Mouse (Mus musculus) kidney, adult 2 months (tissue): ENCODE measurements around the gene Plxna4. TPM values are rescaled to one million over a fixed set of nuclear protein-coding genes. Genes with fewer than 3 reads are reported as not detected.

ENCODE experiments used
- DNase-seq: peaks from one replicate; pipeline ENCODE4 v3.0.0; 2021
- H3K27ac ChIP-seq: fragments of 200-500 bp; 2 replicates; pipeline ENCODE4 v1.5.1; 2012; ENCODE audit warnings: low read depth, low read length, control low read depth, inconsistent platforms; ENCODE audit not compliant: insufficient read depth
- H3K27me3 ChIP-seq: fragments of 200-500 bp; replicated peaks from 2 replicates; pipeline ENCODE4 v1.6.1; 2012; ENCODE audit warnings: mild to moderate bottlenecking, moderate library complexity, low read length, inconsistent platforms; ENCODE audit not compliant: control insufficient read depth, insufficient read depth
- H3K36me3 ChIP-seq: fragments of 200-500 bp; 2 replicates; pipeline ENCODE4 v1.6.1; 2012; ENCODE audit warnings: mild to moderate bottlenecking, moderate library complexity, low read length, inconsistent platforms; ENCODE audit not compliant: control insufficient read depth, insufficient read depth
- H3K4me1 ChIP-seq: fragments of 200-500 bp; 2 replicates; pipeline ENCODE4 v1.6.1; 2011; ENCODE audit warnings: low read length; ENCODE audit not compliant: control insufficient read depth, insufficient read depth
- H3K4me3 ChIP-seq: fragments of 200-500 bp; 2 replicates; pipeline ENCODE4 v1.5.1; 2011; ENCODE audit warnings: mild to moderate bottlenecking, low read depth, low read length, control low read depth; ENCODE audit not compliant: insufficient read depth
- CTCF ChIP-seq: fragments of 200-500 bp; conservative IDR thresholded peaks from 2 replicates; pipeline ENCODE4 v1.5.1; 2011; ENCODE audit warnings: low read depth, mild to moderate bottlenecking, control low read depth, low read length, moderate library complexity, mixed read lengths; ENCODE audit not compliant: insufficient read depth, insufficient read length
- POLR2A ChIP-seq: fragments of 200-500 bp; IDR thresholded peaks from one replicate; pipeline ENCODE4 v1.6.1; 2011; ENCODE audit warnings: low read depth, low read length, control low read depth
- WGBS: fragments of 180-500 bp; shearing (Covaris S2); methylation state at CpG from one replicate; pipeline ENCODE4 v1.1.7; 2018; 5-methylcytosine and 5-hydroxymethylcytosine counted together
- polyA plus RNA-seq: library from polyadenylated mRNA; depleted of rRNA; stranded (reverse); fragments of >200 nt; gene quantifications from 2 replicates; pipeline ENCODE4 v1.2.3, GENCODE M21; 2012

Plxna4 gene
- polyA plus RNA-seq, 1 experiment, result 1.8 TPM

GRCm38 (mm10) chr6:32495532-32495931, 92.5 kb downstream of the Plxna4 start:
- Histone ChIP-seq H3K4me3 (no peak overlapping the region), H3K27me3 (no peaks in the 10 kb centered on the region), H3K4me1 (no peaks in the 10 kb centered on the region), H3K36me3 (no peaks in the 10 kb centered on the region), H3K27ac (no peak overlapping the region)
- no peak for DNase-seq
- 95% methylated on average over 2 of the region's 2 CpGs for WGBS
- TF ChIP-seq POLR2A (no peak), CTCF (no peak)

- no peaks in the 10 kb centered on the region for H3K4me1 ChIP-seq
- TF ChIP-seq CTCF (no peak), POLR2A (no peak)
- H3K27ac ChIP-seq, result no peak overlapping the region
- 21% methylated on average over 5 of the region's 5 CpGs for WGBS
- H3K27me3 ChIP-seq, result no peaks in the 10 kb centered on the region
- peak; percentile 58 for DNase-seq
- H3K36me3 ChIP-seq, result no peaks in the 10 kb centered on the region
- no peak overlapping the region for H3K4me3 ChIP-seq
Measured at GRCm38 (mm10) chr6:32493557-32493956, 94.4 kb downstream of the Plxna4 start.

DNA sequence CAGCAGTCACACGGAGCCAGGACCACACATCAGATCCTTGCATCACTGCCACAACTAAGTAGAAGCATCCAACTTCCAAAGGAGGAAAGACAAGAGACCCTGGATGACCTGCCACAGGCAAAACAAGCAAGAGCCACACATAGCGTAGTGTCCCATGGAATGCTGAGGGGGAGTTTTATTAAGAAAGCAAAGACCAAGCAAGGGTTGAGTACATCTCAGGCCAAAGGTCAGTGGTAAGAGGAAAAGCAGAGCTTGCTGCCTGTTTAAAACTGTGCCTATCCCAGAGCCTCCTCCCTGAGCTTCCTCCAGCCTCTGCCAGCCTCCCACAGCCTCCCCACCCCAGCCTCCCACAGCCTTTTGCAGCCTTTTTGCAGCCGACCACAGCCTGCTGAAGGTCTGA, 100.9 kb downstream of the Plxna4 start:
- DNase-seq, result no peak
- WGBS, result 46% methylated on average over 3 of the region's 3 CpGs
- H3K27me3 ChIP-seq, result no peaks in the 10 kb centered on the region
- TF ChIP-seq CTCF, result no peak
- H3K36me3 ChIP-seq, result no peaks in the 10 kb centered on the region
- H3K27ac ChIP-seq, result no peak overlapping the region
- H3K4me1 ChIP-seq, result no peaks in the 10 kb centered on the region
- H3K4me3 ChIP-seq, result no peak overlapping the region

DNA sequence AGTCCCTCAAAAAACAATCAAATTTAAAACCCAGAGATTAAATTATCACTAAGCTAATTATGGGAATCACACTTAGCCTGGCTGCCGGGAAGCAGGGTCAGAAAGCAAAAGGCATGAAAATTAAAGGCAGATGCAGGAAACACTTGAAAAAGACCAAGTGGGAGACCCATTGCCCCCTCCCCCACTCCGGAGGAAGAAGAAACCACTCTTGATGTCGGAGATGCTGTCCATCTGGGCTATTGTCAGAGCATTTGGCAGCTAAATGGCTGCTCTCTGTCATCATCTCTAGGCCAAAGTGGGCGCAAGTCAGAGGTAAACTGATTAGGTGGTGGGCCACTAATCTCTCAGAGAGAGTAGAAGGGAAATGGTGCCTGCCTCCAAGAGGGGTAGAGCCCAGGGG, 105.5 kb downstream of the Plxna4 start:
- TF ChIP-seq POLR2A (no peak), CTCF (no peak)
- Histone ChIP-seq H3K27ac (no peak overlapping the region), H3K36me3 (no peaks in the 10 kb centered on the region), H3K4me1 (no peaks in the 10 kb centered on the region), H3K4me3 (no peak overlapping the region), H3K27me3 (no peaks in the 10 kb centered on the region)
- 60% methylated on average over 4 of the region's 4 CpGs for WGBS
- no peak for DNase-seq

- peak; percentile 65 for DNase-seq
- Histone ChIP-seq H3K4me3 (no peak overlapping the region), H3K27ac (peak overlapping the region; percentile 12), H3K36me3 (no peaks in the 10 kb centered on the region), H3K4me1 (no peaks in the 10 kb centered on the region), H3K27me3 (no peaks in the 10 kb centered on the region)
- 63% methylated on average over 1 of the region's 1 CpGs for WGBS
- TF ChIP-seq POLR2A, result no peak
- no peak for TF ChIP-seq CTCF
Measured at GRCm38 (mm10) chr6:32480741-32481140, 107.3 kb downstream of the Plxna4 start.

DNA sequence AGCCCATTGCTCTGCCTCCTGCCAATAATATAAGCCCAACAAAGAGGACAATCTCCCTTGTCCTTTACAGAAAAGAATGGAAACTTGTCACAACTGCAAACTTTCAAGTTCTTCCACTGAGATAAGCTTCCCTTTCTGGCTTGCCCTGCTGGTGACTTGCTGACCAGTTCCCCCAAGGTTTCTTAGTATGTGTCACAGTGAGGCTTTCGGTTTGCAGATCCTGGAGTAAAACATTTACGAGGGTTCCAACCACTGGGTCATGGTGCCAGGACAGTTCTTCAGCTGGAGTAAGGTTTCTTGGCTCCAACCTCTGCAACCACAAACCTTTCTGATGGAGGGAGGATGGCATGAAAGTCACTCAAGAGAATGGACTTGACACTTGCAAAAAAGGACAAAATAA, 108.2 kb downstream of the Plxna4 start:
- TF ChIP-seq CTCF, result no peak
- no peak for TF ChIP-seq POLR2A
- Histone ChIP-seq H3K36me3 (no peaks in the 10 kb centered on the region), H3K4me3 (no peak overlapping the region), H3K27me3 (no peaks in the 10 kb centered on the region), H3K27ac (peak overlapping the region; percentile 35; the same call in 1 of the 2 replicates), H3K4me1 (no peaks in the 10 kb centered on the region)
- 63% methylated on average over 2 of the region's 2 CpGs for WGBS
- peak; percentile 59 for DNase-seq

GRCm38 (mm10) chr6:32479193-32479758, 108.7 kb downstream of the Plxna4 start:
- TF ChIP-seq POLR2A (no peak), CTCF (peak; percentile 58)
- WGBS, result 22% methylated on average over 2 of the region's 2 CpGs
- H3K4me3 ChIP-seq, result no peak overlapping the region
- DNase-seq, result peak; percentile 69
- no peaks in the 10 kb centered on the region for H3K36me3 ChIP-seq
- H3K27me3 ChIP-seq, result no peaks in the 10 kb centered on the region
- H3K4me1 ChIP-seq, result no peaks in the 10 kb centered on the region
- H3K27ac ChIP-seq, result no peak overlapping the region

GRCm38 (mm10) chr6:32475958-32476357, 112.0 kb downstream of the Plxna4 start:
- TF ChIP-seq POLR2A (no peak), CTCF (no peak)
- no peak overlapping the region for H3K27ac ChIP-seq
- H3K27me3 ChIP-seq, result no peaks in the 10 kb centered on the region
- WGBS, result 79% methylated on average over 4 of the region's 4 CpGs
- DNase-seq, result no peak
- H3K4me3 ChIP-seq, result no peak overlapping the region
- H3K4me1 ChIP-seq, result no peaks in the 10 kb centered on the region
- no peaks in the 10 kb centered on the region for H3K36me3 ChIP-seq
